Comparison of ENCODE assay signal across 23 mouse cellular contexts in genomic region chr6:110776046-110776445, GRCm38 (mm10).
DNase-seq lines count a peak whose midpoint lies in the region; ATAC-seq lines count a peak whose summit lies in the region.
"Had no signal": no experiment of that assay in that cellular context is flagged by ENCODE, and none has a peak within 500 bp of the region (broad histone marks: within the 10 kb centered on the region; RNA-seq: fewer than 3 reads in every experiment).

No protein-coding gene starts in this region.

- H3K27me3 ChIP-seq in embryonic facial prominence, embryonic 14.5 days (replicated peaks; ENCODE audit: control insufficient read depth, insufficient read depth, low read length), result no peaks in the 10 kb centered on the region
- no peaks in the 10 kb centered on the region for H3K27me3 ChIP-seq in embryonic facial prominence, embryonic 10.5 days (replicated peaks; ENCODE audit: low read depth, poor library complexity, severe bottlenecking)
- H3K27me3 ChIP-seq in intestine, embryonic 15.5 days (replicated peaks), result no peaks in the 10 kb centered on the region
- H3K27me3 ChIP-seq: CH12.LX, Patski had no signal

- H3K9ac ChIP-seq in embryonic facial prominence, embryonic 14.5 days (ENCODE audit: low read depth, low read length), result no peak overlapping the region
- no peak overlapping the region for H3K9ac ChIP-seq in intestine, embryonic 15.5 days

- no peaks in the 10 kb centered on the region for H3K4me1 ChIP-seq in embryonic facial prominence, embryonic 14.5 days (ENCODE audit: control insufficient read depth, insufficient read depth, low read length)
- H3K4me1 ChIP-seq in embryonic facial prominence, embryonic 10.5 days, result no peaks in the 10 kb centered on the region
- no peaks in the 10 kb centered on the region for H3K4me1 ChIP-seq in intestine, embryonic 15.5 days (replicated peaks)

- H3K36me3 ChIP-seq in embryonic facial prominence, embryonic 14.5 days (ENCODE audit: control insufficient read depth, insufficient read depth, low read length), result no peaks in the 10 kb centered on the region
- H3K36me3 ChIP-seq in embryonic facial prominence, embryonic 10.5 days (replicated peaks), result no peaks in the 10 kb centered on the region
- H3K36me3 ChIP-seq in intestine, embryonic 15.5 days, result no peaks in the 10 kb centered on the region
- H3K36me3 ChIP-seq: G1E had no signal

- H3K9me3 ChIP-seq in embryonic facial prominence, embryonic 14.5 days (ENCODE audit: control insufficient read depth, low read length), result no peaks in the 10 kb centered on the region
- no peaks in the 10 kb centered on the region for H3K9me3 ChIP-seq in embryonic facial prominence, embryonic 10.5 days
- no peaks in the 10 kb centered on the region for H3K9me3 ChIP-seq in intestine, embryonic 15.5 days
- H3K9me3 ChIP-seq: G1E had no signal

- H3K27ac ChIP-seq in embryonic facial prominence, embryonic 14.5 days (replicated peaks; ENCODE audit: low read depth, low read length), result no peak overlapping the region
- no peak overlapping the region for H3K27ac ChIP-seq in embryonic facial prominence, embryonic 10.5 days (replicated peaks)
- no peak overlapping the region for H3K27ac ChIP-seq in intestine, embryonic 15.5 days

- WGBS in embryonic facial prominence, embryonic 14.5 days, result 77% methylated on average over 6 of the region's 6 CpGs
- 85% methylated on average over 6 of the region's 6 CpGs for WGBS in embryonic facial prominence, embryonic 10.5 days
- 89% methylated on average over 6 of the region's 6 CpGs for WGBS in intestine, embryonic 15.5 days

- no peak for ATAC-seq in embryonic facial prominence, embryonic 14.5 days (ENCODE audit: low read depth)
- no peak for ATAC-seq in intestine, embryonic 15.5 days
- ATAC-seq: activated CD4-positive, CD25-positive, alpha-beta regulatory T cell, adult 4 months; CD4-positive, CD25-positive, alpha-beta regulatory T cell, adult 4 months; Patski had no signal

- H3K4me2 ChIP-seq in embryonic facial prominence, embryonic 14.5 days (ENCODE audit: low read depth, low read length), result no peak overlapping the region
- H3K4me2 ChIP-seq in intestine, embryonic 15.5 days (replicated peaks), result no peak overlapping the region

- peak; percentile 4 for DNase-seq in embryonic facial prominence, embryonic 14.5 days (ENCODE audit: low spot score)
- DNase-seq in embryonic facial prominence, embryonic 10.5 days (ENCODE audit: low spot score), result no peak
- DNase-seq in Muller cell, postnatal 12 days (ENCODE audit: inconsistent ontology term), result peak; percentile 26
- DNase-seq in retina, embryonic 14.5 days (ENCODE audit: low spot score), result peak; percentile 79
- DNase-seq in retina, postnatal 1 day, result peak; percentile 89
- DNase-seq in adrenal gland, postnatal 14 days, result no peak
- no peak for DNase-seq in thymus, postnatal 10 days (ENCODE audit: low spot score in 2 of 2)
- DNase-seq: adrenal gland, adult 2 months; adrenal gland, adult 8-10 months; adrenal gland, postnatal 10 days; adrenal gland, postnatal 25 days; adrenal gland, postnatal 36 days; B cell, adult 2 months; cerebellum, adult 11 months; cerebellum, adult 11-12 months; cerebellum, adult 18-20 months; cerebellum, adult 2 months had no signal

- no peak overlapping the region for H3K4me3 ChIP-seq in embryonic facial prominence, embryonic 14.5 days (ENCODE audit: low read depth, low read length)
- no peak overlapping the region for H3K4me3 ChIP-seq in embryonic facial prominence, embryonic 10.5 days
- no peak overlapping the region for H3K4me3 ChIP-seq in intestine, embryonic 15.5 days (replicated peaks)

Comparison
In these comparisons a context has a peak if more than half of its experiments do, and no peak if none do; other contexts are left out.
1. DNase-seq: peak in embryonic facial prominence, embryonic 14.5 days (single experiment), Muller cell, postnatal 12 days (single experiment), retina, embryonic 14.5 days (single experiment) and retina, postnatal 1 day (single experiment); none in embryonic facial prominence, embryonic 10.5 days (single experiment), adrenal gland, postnatal 14 days (single experiment) and thymus, postnatal 10 days (0 of 2).